Mouse (Mus musculus) limb, embryonic 13.5 days (tissue): ENCODE measurements around the gene Egfr. TPM values are rescaled to one million over a fixed set of nuclear protein-coding genes. Genes with fewer than 3 reads are reported as not detected.

Experiments used
- ATAC-seq: fragments of 200-750 bp; cut with Nextera tagmentation; 2 replicates; pipeline ENCODE4 v1.8.0; 2017; ENCODE audit warnings: low read depth, moderate number of reproducible peaks, moderate TSS enrichment; ENCODE audit not compliant: low FRiP score
- H3K27ac ChIP-seq: fragments of 300-500 bp; sonication (generic); 2 replicates; pipeline ENCODE4 v1.5.1; 2015; ENCODE audit warnings: inconsistent platforms, mild to moderate bottlenecking, moderate library complexity
- H3K27me3 ChIP-seq: fragments of 300-500 bp; sonication (generic); 2 replicates; pipeline ENCODE4 v1.6.1; 2015; ENCODE audit warnings: mild to moderate bottlenecking, inconsistent platforms
- H3K36me3 ChIP-seq: fragments of 300-500 bp; sonication (generic); 2 replicates; pipeline ENCODE4 v1.6.1; 2015; ENCODE audit warnings: inconsistent platforms, mild to moderate bottlenecking, moderate library complexity
- H3K4me1 ChIP-seq: fragments of 300-500 bp; sonication (generic); 2 replicates; pipeline ENCODE4 v1.6.1; 2015; ENCODE audit warnings: inconsistent platforms
- H3K4me2 ChIP-seq: fragments of 300-500 bp; sonication (generic); replicated peaks from 2 replicates; pipeline ENCODE4 v1.6.1; 2015; ENCODE audit warnings: inconsistent platforms, mild to moderate bottlenecking, moderate library complexity
- H3K4me3 ChIP-seq: fragments of 300-500 bp; sonication (generic); 2 replicates; pipeline ENCODE4 v1.5.1; 2015; ENCODE audit warnings: moderate library complexity, mild to moderate bottlenecking, inconsistent platforms
- H3K9ac ChIP-seq: fragments of 300-500 bp; sonication (generic); 2 replicates; pipeline ENCODE4 v1.6.1; 2015; ENCODE audit warnings: mild to moderate bottlenecking, inconsistent platforms
- H3K9me3 ChIP-seq: fragments of 300-500 bp; sonication (generic); 2 replicates; pipeline ENCODE4 v1.6.1; 2016; ENCODE audit warnings: inconsistent platforms
- WGBS: fragments of 180-500 bp; shearing (Covaris S2); methylation state at CpG from one replicate; pipeline ENCODE4 v1.1.7; 2015; 5-methylcytosine and 5-hydroxymethylcytosine counted together
- polyA plus RNA-seq: library from polyadenylated mRNA; unstranded; fragments of >200 nt; fragmentation: Nextera tagmentation; extraction: Ambion mirVana; gene quantifications from 2 replicates; pipeline ENCODE4 v1.2.1, GENCODE M21; 2015

The Egfr gene
- polyA plus RNA-seq, 1 experiment from 2014 or later: 16.4 TPM

DNA sequence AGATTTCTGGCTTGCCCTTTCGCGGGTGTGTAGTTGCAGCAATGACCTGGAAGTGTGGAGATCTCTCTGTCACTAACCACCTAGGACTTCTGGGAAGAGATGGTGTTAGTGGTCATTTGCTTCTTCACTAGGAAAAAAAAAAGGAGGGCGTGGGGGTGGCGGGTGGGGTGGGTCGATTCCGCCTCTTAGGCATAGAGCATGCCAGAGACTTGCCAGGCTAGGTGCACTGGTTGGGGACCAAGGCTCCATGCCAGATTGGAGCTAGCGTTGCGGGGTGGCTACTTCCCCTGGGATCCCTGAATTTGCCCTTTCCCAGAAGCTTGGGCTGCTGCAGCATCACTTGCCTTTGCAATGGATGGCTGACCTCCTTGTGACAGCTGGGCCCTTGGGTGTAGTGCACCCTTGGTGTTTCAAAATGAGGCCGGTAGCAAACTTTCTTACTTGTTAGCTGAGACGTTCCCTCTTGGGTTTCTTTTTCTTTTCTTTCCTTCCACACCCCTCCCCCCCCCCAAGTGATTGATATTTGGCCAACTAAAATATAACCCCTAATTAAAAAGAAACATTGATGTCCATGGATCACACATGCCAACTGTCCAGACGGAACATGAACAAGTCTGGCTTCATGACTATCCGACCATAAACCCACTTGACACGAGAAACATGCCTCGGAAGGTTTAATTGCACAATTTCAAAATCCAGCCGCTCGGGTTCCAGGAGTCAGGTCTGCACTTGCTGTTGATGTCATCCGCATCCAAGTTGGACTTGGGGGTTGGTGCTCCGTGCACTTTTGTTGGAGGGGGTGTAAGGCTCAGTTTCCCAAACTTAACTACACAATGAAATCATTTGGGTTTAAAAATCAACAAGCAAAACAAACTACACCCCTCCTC is 1.4 kb downstream of the Egfr start:
- H3K4me1 ChIP-seq: peaks cover 30% of the 10 kb centered on the region
- ATAC-seq: no peak
- H3K9me3 ChIP-seq: no peaks in the 10 kb centered on the region
- H3K27ac ChIP-seq: peak overlapping the region; percentile 52; the same call in 1 of the 2 replicates
- peak overlapping the region; percentile 81 for H3K9ac ChIP-seq
- WGBS: 24% methylated on average over 18 of the region's 18 CpGs
- H3K27me3 ChIP-seq: peaks cover 47% of the 10 kb centered on the region
- H3K36me3 ChIP-seq: no peaks in the 10 kb centered on the region
- peak overlapping the region; percentile 70 for H3K4me3 ChIP-seq
- peak overlapping the region; percentile 90 for H3K4me2 ChIP-seq

DNA sequence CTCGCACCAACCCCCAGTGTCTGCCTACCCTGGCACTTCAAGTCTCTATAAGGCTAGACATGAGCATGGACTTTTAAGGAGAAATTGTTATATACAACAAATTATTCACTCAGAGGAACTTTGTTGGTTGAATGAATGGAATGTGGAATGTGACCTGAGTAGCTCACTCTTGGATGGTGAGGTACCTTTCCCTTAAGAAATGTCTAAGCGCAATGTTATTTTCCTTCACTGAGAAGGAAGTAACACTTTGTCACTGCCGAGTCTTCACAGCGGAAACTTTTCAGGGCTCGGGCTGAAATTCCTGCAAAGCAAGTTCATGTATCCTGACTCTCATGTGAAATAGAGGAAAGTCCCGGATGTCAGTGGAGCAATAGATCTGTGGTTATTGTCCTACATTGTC is 7.9 kb downstream of the Egfr start:
- no peak overlapping the region for H3K4me3 ChIP-seq
- WGBS: 72% methylated on average over 6 of the region's 6 CpGs
- H3K4me2 ChIP-seq: no peak overlapping the region
- no peak overlapping the region for H3K27ac ChIP-seq
- no peak overlapping the region for H3K9ac ChIP-seq
- peaks cover 6% of the 10 kb centered on the region for H3K27me3 ChIP-seq
- no peaks in the 10 kb centered on the region for H3K9me3 ChIP-seq
- H3K4me1 ChIP-seq: peaks cover 24% of the 10 kb centered on the region
- ATAC-seq: no peak
- H3K36me3 ChIP-seq: no peaks in the 10 kb centered on the region; the same call in 1 of the 2 replicates

DNA sequence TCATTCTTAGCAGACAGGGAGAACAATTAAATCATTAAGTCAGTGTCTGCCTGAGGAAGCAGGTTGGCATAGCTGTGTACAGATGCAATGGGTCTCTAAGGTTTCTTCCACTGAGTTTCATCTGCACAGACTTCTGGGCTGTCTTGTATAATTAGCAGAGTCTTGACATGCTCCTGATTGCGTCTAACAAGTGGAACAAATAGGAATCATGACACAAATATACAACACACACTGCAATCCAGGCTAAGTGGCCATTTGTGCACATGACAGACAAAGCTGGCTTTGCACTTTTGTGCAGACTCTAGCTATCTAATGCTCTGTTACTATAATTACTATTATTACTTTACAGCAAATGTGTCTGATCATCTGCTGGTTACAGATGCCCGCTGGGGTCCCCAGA is 9.2 kb downstream of the Egfr start:
- Histone ChIP-seq H3K36me3 (no peaks in the 10 kb centered on the region; the same call in 1 of the 2 replicates), H3K9me3 (no peaks in the 10 kb centered on the region), H3K9ac (no peak overlapping the region), H3K4me3 (no peak overlapping the region), H3K27me3 (0 out of 2 replicates have a peak, but pooled peaks cover 2% of the 10 kb centered on the region), H3K4me1 (peaks cover 26% of the 10 kb centered on the region), H3K27ac (no peak overlapping the region), H3K4me2 (no peak overlapping the region)
- 82% methylated on average over 2 of the region's 2 CpGs for WGBS
- ATAC-seq: no peak

- no peak; the same call in 1 of the 2 replicates for ATAC-seq
- Histone ChIP-seq H3K4me3 (no peak overlapping the region), H3K9ac (no peak overlapping the region), H3K27me3 (no peaks in the 10 kb centered on the region), H3K4me2 (no peak overlapping the region), H3K9me3 (no peaks in the 10 kb centered on the region), H3K36me3 (no peaks in the 10 kb centered on the region; the same call in 1 of the 2 replicates), H3K27ac (no peak overlapping the region), H3K4me1 (peaks cover 32% of the 10 kb centered on the region)
- 63% methylated on average over 9 of the region's 9 CpGs for whole genome bisulfite sequencing
These were observed 14.2 kb downstream of the Egfr start for GRCm38 (mm10) chr11:16766038-16766815.

DNA sequence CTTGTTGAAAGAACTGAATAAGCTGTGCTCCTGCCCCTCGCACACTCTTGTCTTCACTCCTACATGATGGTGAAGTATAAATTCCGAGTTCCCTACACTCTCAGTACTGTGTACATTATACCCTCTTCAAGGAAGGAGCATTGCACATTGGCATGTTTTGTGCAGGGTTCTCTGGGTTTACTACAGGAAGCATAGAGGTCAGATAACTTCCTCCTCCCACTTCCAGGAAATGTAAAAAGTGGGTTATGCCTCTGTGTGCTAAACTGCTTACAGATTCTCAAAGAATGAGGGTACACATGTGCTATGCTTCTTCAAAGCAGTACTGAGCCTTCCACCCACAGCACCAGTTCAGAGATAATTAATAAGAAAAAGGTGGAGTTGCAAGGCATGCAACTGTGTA is 16.0 kb downstream of the Egfr start:
- Histone ChIP-seq H3K9me3 (no peaks in the 10 kb centered on the region), H3K27ac (no peak overlapping the region), H3K27me3 (no peaks in the 10 kb centered on the region), H3K9ac (no peak overlapping the region), H3K4me1 (peaks cover 34% of the 10 kb centered on the region), H3K4me2 (no peak overlapping the region), H3K4me3 (no peak overlapping the region), H3K36me3 (no peaks in the 10 kb centered on the region)
- ATAC-seq: no peak
- 84% methylated on average over 2 of the region's 2 CpGs for WGBS

GRCm38 (mm10) chr11:16769276-16769675 is 17.3 kb downstream of the Egfr start:
- H3K9me3 ChIP-seq: no peaks in the 10 kb centered on the region
- H3K4me3 ChIP-seq: no peak overlapping the region
- no peaks in the 10 kb centered on the region for H3K36me3 ChIP-seq
- H3K4me2 ChIP-seq: no peak overlapping the region
- no peak overlapping the region for H3K27ac ChIP-seq
- peaks cover 35% of the 10 kb centered on the region for H3K4me1 ChIP-seq
- H3K27me3 ChIP-seq: no peaks in the 10 kb centered on the region
- WGBS: 72% methylated on average over 4 of the region's 4 CpGs
- no peak for ATAC-seq
- no peak overlapping the region for H3K9ac ChIP-seq

GRCm38 (mm10) chr11:16769709-16770303 is 17.8 kb downstream of the Egfr start:
- WGBS: 53% methylated on average over 3 of the region's 3 CpGs
- ATAC-seq: peak; percentile 33; the same call in 1 of the 2 replicates
- no peak overlapping the region for H3K4me3 ChIP-seq
- H3K27me3 ChIP-seq: no peaks in the 10 kb centered on the region
- H3K9ac ChIP-seq: no peak overlapping the region
- H3K4me2 ChIP-seq: no peak overlapping the region
- no peaks in the 10 kb centered on the region for H3K36me3 ChIP-seq
- H3K4me1 ChIP-seq: peaks cover 33% of the 10 kb centered on the region
- H3K27ac ChIP-seq: no peak overlapping the region; the same call in 1 of the 2 replicates
- no peaks in the 10 kb centered on the region for H3K9me3 ChIP-seq

DNA sequence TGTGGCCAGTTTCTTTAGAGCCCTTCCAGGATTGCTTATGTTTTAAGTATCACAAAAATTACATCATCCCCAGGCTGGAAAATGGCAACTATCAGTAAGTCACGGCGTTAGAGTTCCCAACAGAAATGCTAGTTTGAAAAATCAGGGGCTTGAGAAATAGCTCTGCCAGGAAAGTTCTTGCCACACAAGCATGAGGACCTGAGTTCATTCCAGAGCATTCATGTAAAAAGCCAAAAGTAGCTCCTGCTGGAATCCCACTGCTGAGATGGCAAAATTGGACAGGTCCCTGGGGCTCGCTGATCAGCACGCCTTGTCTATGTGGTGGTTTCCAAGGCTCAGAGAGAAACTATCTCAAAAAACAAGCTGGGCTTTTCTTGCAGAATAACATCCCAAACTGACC is 19.0 kb downstream of the Egfr start:
- H3K27ac ChIP-seq: no peak overlapping the region
- no peak for ATAC-seq
- no peaks in the 10 kb centered on the region for H3K36me3 ChIP-seq
- H3K4me3 ChIP-seq: no peak overlapping the region
- H3K4me2 ChIP-seq: no peak overlapping the region
- 78% methylated on average over 4 of the region's 4 CpGs for WGBS
- H3K9ac ChIP-seq: no peak overlapping the region
- H3K27me3 ChIP-seq: no peaks in the 10 kb centered on the region
- no peaks in the 10 kb centered on the region for H3K9me3 ChIP-seq
- peaks cover 30% of the 10 kb centered on the region for H3K4me1 ChIP-seq

GRCm38 (mm10) chr11:16772717-16773116 is 20.7 kb downstream of the Egfr start:
- no peak for ATAC-seq
- H3K27ac ChIP-seq: no peak overlapping the region
- no peak overlapping the region for H3K9ac ChIP-seq
- H3K9me3 ChIP-seq: no peaks in the 10 kb centered on the region
- H3K36me3 ChIP-seq: no peaks in the 10 kb centered on the region
- H3K27me3 ChIP-seq: no peaks in the 10 kb centered on the region
- H3K4me2 ChIP-seq: no peak overlapping the region
- 56% methylated on average over 4 of the region's 4 CpGs for WGBS
- no peak overlapping the region for H3K4me3 ChIP-seq
- peaks cover 33% of the 10 kb centered on the region for H3K4me1 ChIP-seq

DNA sequence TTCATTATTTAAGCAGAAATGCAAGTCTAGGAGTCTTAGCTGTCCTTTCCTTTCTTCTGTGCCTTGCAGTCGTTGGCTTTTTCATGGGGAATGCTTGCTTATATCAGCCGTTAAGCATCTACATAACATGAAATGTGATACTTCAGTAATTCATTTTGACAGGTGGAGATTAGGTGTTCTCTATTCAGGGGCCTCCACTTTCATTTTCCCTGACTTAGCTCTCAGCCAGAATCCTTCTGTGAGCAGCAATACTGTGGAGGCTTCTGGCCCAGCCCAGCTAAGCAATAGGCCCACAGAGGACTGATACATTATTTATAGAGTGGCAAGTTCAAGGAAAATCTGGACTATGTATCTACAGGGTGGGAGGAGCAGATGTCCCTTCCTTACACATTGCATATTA is 25.0 kb downstream of the Egfr start:
- ATAC-seq: no peak
- no peak overlapping the region for H3K27ac ChIP-seq
- no peaks in the 10 kb centered on the region for H3K27me3 ChIP-seq
- peaks cover 20% of the 10 kb centered on the region for H3K4me1 ChIP-seq
- H3K36me3 ChIP-seq: no peaks in the 10 kb centered on the region
- H3K4me3 ChIP-seq: no peak overlapping the region
- WGBS: 41% methylated on average over 2 of the region's 2 CpGs
- no peak overlapping the region for H3K9ac ChIP-seq
- H3K9me3 ChIP-seq: no peaks in the 10 kb centered on the region
- H3K4me2 ChIP-seq: no peak overlapping the region

GRCm38 (mm10) chr11:16781604-16782003 is 29.6 kb downstream of the Egfr start:
- Histone ChIP-seq H3K4me1 (peaks cover 32% of the 10 kb centered on the region), H3K27me3 (no peaks in the 10 kb centered on the region), H3K27ac (no peak overlapping the region), H3K4me2 (no peak overlapping the region), H3K9ac (no peak overlapping the region), H3K4me3 (no peak overlapping the region), H3K36me3 (no peaks in the 10 kb centered on the region), H3K9me3 (no peaks in the 10 kb centered on the region)
- 63% methylated on average over 2 of the region's 2 CpGs for WGBS
- ATAC-seq: no peak
